Mouse (Mus musculus) heart, adult 2 months (tissue): ENCODE results near the gene Mylk2.

Experiments used
- CTCF ChIP-seq: fragments of 200-600 bp; IDR thresholded peaks from 2 replicates; pipeline ENCODE4 v1.8.1; 2022; ENCODE audit warnings: antibody characterized with exemption, mild to moderate bottlenecking, moderate library complexity
- EP300 ChIP-seq: fragments of 200-500 bp; IDR thresholded peaks from 2 replicates; pipeline ENCODE4 v1.6.1; 2011; ENCODE audit warnings: low read depth, low read length, control low read depth; ENCODE audit not compliant: insufficient read depth
- POLR2A ChIP-seq: fragments of 200-500 bp; IDR thresholded peaks from 2 replicates; pipeline ENCODE4 v1.6.1; 2011; ENCODE audit warnings: mild to moderate bottlenecking, low read depth, low read length, control low read depth; ENCODE audit not compliant: insufficient read depth

DNA sequence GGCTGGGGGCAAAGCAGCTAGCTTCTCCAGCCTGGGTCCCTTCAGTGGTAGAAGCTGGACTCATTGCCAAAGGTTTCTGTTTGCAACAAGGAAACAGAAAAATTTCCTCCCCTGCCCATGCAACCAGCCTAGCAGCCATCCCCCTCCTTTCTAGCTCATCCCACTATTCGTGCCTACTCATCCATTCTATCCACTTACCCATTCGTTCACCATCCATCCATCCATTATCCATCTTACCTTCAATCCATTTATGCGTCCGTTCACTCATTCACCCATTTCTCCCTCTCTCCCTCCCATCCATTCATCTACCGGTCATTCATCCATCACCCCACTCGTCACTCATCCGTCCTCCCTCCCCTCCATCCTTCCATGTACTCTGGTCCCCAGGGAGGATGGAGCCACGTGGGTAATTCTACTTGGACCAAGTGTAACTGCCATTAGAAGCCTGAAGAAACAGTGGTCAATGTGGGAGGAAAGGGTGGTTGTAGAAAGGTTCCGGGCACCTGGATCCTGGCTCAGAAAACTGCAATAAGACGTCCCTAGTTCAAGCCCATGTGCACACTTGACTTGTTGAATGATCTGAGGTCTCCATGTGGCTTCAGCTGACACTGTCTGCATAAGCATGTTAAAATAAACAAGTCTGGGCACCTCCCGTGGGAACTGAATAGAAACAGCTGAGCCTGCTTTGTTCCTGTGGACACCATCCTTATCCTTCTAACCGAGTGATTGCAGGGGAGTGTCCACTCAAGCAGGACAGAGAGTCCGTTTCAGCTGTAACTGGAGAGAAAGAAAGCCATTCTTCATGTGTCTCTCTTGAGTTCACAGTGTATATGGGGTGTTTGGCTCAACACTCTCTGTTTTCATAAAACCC is 40.9 kb downstream of the Mylk2 start:
- TF ChIP-seq POLR2A (no peak), EP300 (no peak), CTCF (no peak)
